Mouse (Mus musculus): ENCODE measurements around the gene Guca1a. TPM values are rescaled to one million over a fixed set of nuclear protein-coding genes. Genes with fewer than 3 reads are reported as not detected.

Guca1a gene
- polyA plus RNA-seq (2015; fragmentation: Nextera tagmentation; extraction: Ambion mirVana): 0.67 TPM in 1 of 2 replicates, not detected in the other

GRCm38 (mm10) chr17:47400451-47400850 is at the start of gene Guca1a:
Gene Guca1a (minus strand): TSS chr17:47400584.
- no peak within 1 kb of the TSS for H3K4me2 ChIP-seq (ENCODE audit: low read length)
- H3K4me3 ChIP-seq (replicated peaks; ENCODE audit: low read length): no peak within 1 kb of the TSS
- no peak within 1 kb of the TSS for H3K27ac ChIP-seq (ENCODE audit: low read length)
- H3K9ac ChIP-seq (replicated peaks; ENCODE audit: low read depth, low read length): no peak within 1 kb of the TSS
- 8% methylated on average over 10 of the region's 10 CpGs for WGBS
- peaks cover 3% of the 10 kb centered on the region for H3K4me1 ChIP-seq (replicated peaks; ENCODE audit: control insufficient read depth, insufficient read depth, low read length)
- H3K36me3 ChIP-seq (ENCODE audit: control insufficient read depth, insufficient read depth): no peaks in the 10 kb centered on the region
- H3K27me3 ChIP-seq (replicated peaks; ENCODE audit: control insufficient read depth, insufficient read depth, low read length): peaks cover 18% of the 10 kb centered on the region
- H3K9me3 ChIP-seq (ENCODE audit: control insufficient read depth, low read length): no peaks in the 10 kb centered on the region
- no peak for ATAC-seq

- H3K9ac ChIP-seq (replicated peaks; ENCODE audit: low read depth, low read length): no peak overlapping the region
Observed at GRCm38 (mm10) chr17:47449432-47449831, 49.0 kb upstream of the Guca1a start.

DNA sequence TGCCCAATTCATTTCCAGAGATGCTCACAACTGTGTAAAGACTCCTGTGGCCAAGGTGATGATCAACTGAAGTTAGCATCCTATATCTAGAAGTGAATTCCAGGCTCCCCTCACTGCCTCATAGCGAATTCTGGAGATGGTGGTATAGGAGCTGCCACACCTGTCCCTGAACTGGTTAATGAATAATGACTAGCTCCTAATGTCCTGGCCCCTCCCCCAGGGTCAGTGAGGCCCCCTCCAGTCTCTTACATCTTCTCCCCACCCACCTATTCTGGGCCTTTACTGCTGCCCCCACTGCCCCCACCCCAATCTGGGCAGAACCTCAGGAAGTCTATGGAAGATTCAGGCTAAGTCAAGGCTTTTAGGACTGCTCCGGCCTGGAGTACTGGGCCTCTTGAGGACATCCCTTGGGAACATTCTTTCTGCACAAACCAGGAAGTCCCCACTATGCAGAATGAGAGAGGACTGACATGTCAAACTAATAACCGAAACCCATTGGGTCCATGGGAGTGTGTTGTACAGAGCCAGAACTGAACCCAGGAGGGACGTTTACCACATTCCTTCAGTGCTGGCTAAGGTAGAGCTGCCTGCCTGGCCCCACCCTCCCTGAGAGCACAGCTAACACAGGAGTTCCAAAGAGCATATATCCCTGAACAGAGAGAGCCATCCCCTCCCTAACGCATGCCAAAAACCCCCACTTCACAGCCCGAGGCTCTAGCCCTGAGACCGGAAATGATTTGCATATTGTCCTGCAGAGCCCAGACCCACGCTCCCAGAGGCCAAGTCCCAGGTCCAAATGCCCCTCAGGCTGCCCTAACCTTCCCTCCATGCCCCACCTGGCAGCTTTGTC is 48.4 kb upstream of the Guca1a start:
- ATAC-seq: no peak
- Histone ChIP-seq H3K9me3 (ENCODE audit: control insufficient read depth, low read length) (no peaks in the 10 kb centered on the region), H3K27ac (ENCODE audit: low read length) (no peak overlapping the region), H3K36me3 (ENCODE audit: control insufficient read depth, insufficient read depth) (no peaks in the 10 kb centered on the region), H3K4me2 (ENCODE audit: low read length) (no peak overlapping the region), H3K4me3 (replicated peaks; ENCODE audit: low read length) (no peak overlapping the region), H3K4me1 (replicated peaks; ENCODE audit: control insufficient read depth, insufficient read depth, low read length) (no peaks in the 10 kb centered on the region), H3K27me3 (replicated peaks; ENCODE audit: control insufficient read depth, insufficient read depth, low read length) (no peaks in the 10 kb centered on the region), H3K9ac (replicated peaks; ENCODE audit: low read depth, low read length) (no peak overlapping the region)
- 46% methylated on average over 8 of the region's 8 CpGs for WGBS

More at GRCm38 (mm10) chr17:47449432-47449831, 49.0 kb upstream of the Guca1a start:
- no peak for ATAC-seq
- no peak overlapping the region for H3K4me3 ChIP-seq (replicated peaks; ENCODE audit: low read length)
- WGBS: 73% methylated on average over 5 of the region's 5 CpGs
- H3K27ac ChIP-seq (ENCODE audit: low read length): no peak overlapping the region
- no peak overlapping the region for H3K4me2 ChIP-seq (ENCODE audit: low read length)
- H3K9me3 ChIP-seq (ENCODE audit: control insufficient read depth, low read length): no peaks in the 10 kb centered on the region
- H3K27me3 ChIP-seq (replicated peaks; ENCODE audit: control insufficient read depth, insufficient read depth, low read length): no peaks in the 10 kb centered on the region
- H3K36me3 ChIP-seq (ENCODE audit: control insufficient read depth, insufficient read depth): no peaks in the 10 kb centered on the region
- H3K4me1 ChIP-seq (replicated peaks; ENCODE audit: control insufficient read depth, insufficient read depth, low read length): no peaks in the 10 kb centered on the region

- H3K27me3 ChIP-seq (replicated peaks; ENCODE audit: control insufficient read depth, insufficient read depth, low read length): no peaks in the 10 kb centered on the region
- H3K4me2 ChIP-seq (ENCODE audit: low read length): no peak overlapping the region
- WGBS: 92% methylated on average over 11 of the region's 11 CpGs
- no peaks in the 10 kb centered on the region for H3K4me1 ChIP-seq (replicated peaks; ENCODE audit: control insufficient read depth, insufficient read depth, low read length)
- no peaks in the 10 kb centered on the region for H3K36me3 ChIP-seq (ENCODE audit: control insufficient read depth, insufficient read depth)
- ATAC-seq: no peak
- H3K4me3 ChIP-seq (replicated peaks; ENCODE audit: low read length): no peak overlapping the region
- H3K27ac ChIP-seq (ENCODE audit: low read length): no peak overlapping the region
- no peak overlapping the region for H3K9ac ChIP-seq (replicated peaks; ENCODE audit: low read depth, low read length)
- no peaks in the 10 kb centered on the region for H3K9me3 ChIP-seq (ENCODE audit: control insufficient read depth, low read length)
Observed at GRCm38 (mm10) chr17:47446561-47446960, 46.2 kb upstream of the Guca1a start.

- H3K27me3 ChIP-seq (replicated peaks; ENCODE audit: control insufficient read depth, insufficient read depth, low read length): no peaks in the 10 kb centered on the region
- no peak overlapping the region for H3K27ac ChIP-seq (ENCODE audit: low read length)
- no peak overlapping the region for H3K4me2 ChIP-seq (ENCODE audit: low read length)
- ATAC-seq: no peak
- H3K4me3 ChIP-seq (replicated peaks; ENCODE audit: low read length): no peak overlapping the region
- H3K4me1 ChIP-seq (replicated peaks; ENCODE audit: control insufficient read depth, insufficient read depth, low read length): no peaks in the 10 kb centered on the region
- no peaks in the 10 kb centered on the region for H3K36me3 ChIP-seq (ENCODE audit: control insufficient read depth, insufficient read depth)
- no peaks in the 10 kb centered on the region for H3K9me3 ChIP-seq (ENCODE audit: control insufficient read depth, low read length)
- H3K9ac ChIP-seq (replicated peaks; ENCODE audit: low read depth, low read length): no peak overlapping the region
- 81% methylated on average over 9 of the region's 9 CpGs for WGBS
Observed at GRCm38 (mm10) chr17:47446025-47446424, 45.6 kb upstream of the Guca1a start.

- H3K4me3 ChIP-seq (replicated peaks; ENCODE audit: low read length): no peak overlapping the region
- no peak for ATAC-seq
- no peak overlapping the region for H3K27ac ChIP-seq (ENCODE audit: low read length)
- no peaks in the 10 kb centered on the region for H3K36me3 ChIP-seq (ENCODE audit: control insufficient read depth, insufficient read depth)
- no peak overlapping the region for H3K4me2 ChIP-seq (ENCODE audit: low read length)
- WGBS: 85% methylated on average over 11 of the region's 11 CpGs
- H3K27me3 ChIP-seq (replicated peaks; ENCODE audit: control insufficient read depth, insufficient read depth, low read length): 0 out of 2 replicates have a peak, but pooled peaks cover 2% of the 10 kb centered on the region
- no peaks in the 10 kb centered on the region for H3K9me3 ChIP-seq (ENCODE audit: control insufficient read depth, low read length)
- H3K9ac ChIP-seq (replicated peaks; ENCODE audit: low read depth, low read length): no peak overlapping the region
- H3K4me1 ChIP-seq (replicated peaks; ENCODE audit: control insufficient read depth, insufficient read depth, low read length): no peaks in the 10 kb centered on the region
Observed at GRCm38 (mm10) chr17:47445518-47445917, 45.1 kb upstream of the Guca1a start.

GRCm38 (mm10) chr17:47444113-47444512 is 43.7 kb upstream of the Guca1a start:
- H3K36me3 ChIP-seq (ENCODE audit: control insufficient read depth, insufficient read depth): no peaks in the 10 kb centered on the region
- 0 out of 2 replicates have a peak, but pooled peaks cover 2% of the 10 kb centered on the region for H3K27me3 ChIP-seq (replicated peaks; ENCODE audit: control insufficient read depth, insufficient read depth, low read length)
- WGBS: 76% methylated on average over 6 of the region's 6 CpGs
- no peaks in the 10 kb centered on the region for H3K9me3 ChIP-seq (ENCODE audit: control insufficient read depth, low read length)
- H3K4me2 ChIP-seq (ENCODE audit: low read length): no peak overlapping the region
- no peak overlapping the region for H3K4me3 ChIP-seq (replicated peaks; ENCODE audit: low read length)
- H3K4me1 ChIP-seq (replicated peaks; ENCODE audit: control insufficient read depth, insufficient read depth, low read length): peaks cover 5% of the 10 kb centered on the region; the same call in 1 of the 2 replicates
- ATAC-seq: no peak
- H3K27ac ChIP-seq (ENCODE audit: low read length): no peak overlapping the region
- no peak overlapping the region for H3K9ac ChIP-seq (replicated peaks; ENCODE audit: low read depth, low read length)

DNA sequence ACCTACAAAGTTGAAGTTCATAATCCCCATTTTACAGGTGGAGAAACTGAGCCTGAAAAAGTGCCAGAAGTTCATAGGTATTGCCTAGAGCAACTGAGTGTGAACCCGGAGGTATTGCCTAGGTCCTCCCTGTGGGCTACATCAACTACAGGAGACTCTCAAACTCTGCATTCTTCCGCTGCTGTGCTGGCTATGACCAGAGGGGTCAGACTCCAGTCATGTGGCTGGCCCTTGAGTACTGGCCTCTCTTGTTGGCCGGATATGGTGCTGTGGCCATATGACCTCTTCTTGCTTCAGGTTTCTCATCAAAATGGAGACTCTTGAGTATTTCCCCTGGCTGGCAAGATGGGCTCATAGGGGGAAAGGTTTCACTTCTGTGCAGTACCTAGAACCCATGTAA is 41.9 kb upstream of the Guca1a start:
- peaks cover 19% of the 10 kb centered on the region for H3K27me3 ChIP-seq (replicated peaks; ENCODE audit: control insufficient read depth, insufficient read depth, low read length)
- no peak overlapping the region for H3K27ac ChIP-seq (ENCODE audit: low read length)
- H3K9me3 ChIP-seq (ENCODE audit: control insufficient read depth, low read length): no peaks in the 10 kb centered on the region
- H3K36me3 ChIP-seq (ENCODE audit: control insufficient read depth, insufficient read depth): no peaks in the 10 kb centered on the region
- 83% methylated on average over 3 of the region's 3 CpGs for WGBS
- no peak for ATAC-seq
- H3K4me3 ChIP-seq (replicated peaks; ENCODE audit: low read length): no peak overlapping the region
- H3K4me2 ChIP-seq (ENCODE audit: low read length): no peak overlapping the region
- no peak overlapping the region for H3K9ac ChIP-seq (replicated peaks; ENCODE audit: low read depth, low read length)
- peaks cover 5% of the 10 kb centered on the region; the same call in 1 of the 2 replicates for H3K4me1 ChIP-seq (replicated peaks; ENCODE audit: control insufficient read depth, insufficient read depth, low read length)

DNA sequence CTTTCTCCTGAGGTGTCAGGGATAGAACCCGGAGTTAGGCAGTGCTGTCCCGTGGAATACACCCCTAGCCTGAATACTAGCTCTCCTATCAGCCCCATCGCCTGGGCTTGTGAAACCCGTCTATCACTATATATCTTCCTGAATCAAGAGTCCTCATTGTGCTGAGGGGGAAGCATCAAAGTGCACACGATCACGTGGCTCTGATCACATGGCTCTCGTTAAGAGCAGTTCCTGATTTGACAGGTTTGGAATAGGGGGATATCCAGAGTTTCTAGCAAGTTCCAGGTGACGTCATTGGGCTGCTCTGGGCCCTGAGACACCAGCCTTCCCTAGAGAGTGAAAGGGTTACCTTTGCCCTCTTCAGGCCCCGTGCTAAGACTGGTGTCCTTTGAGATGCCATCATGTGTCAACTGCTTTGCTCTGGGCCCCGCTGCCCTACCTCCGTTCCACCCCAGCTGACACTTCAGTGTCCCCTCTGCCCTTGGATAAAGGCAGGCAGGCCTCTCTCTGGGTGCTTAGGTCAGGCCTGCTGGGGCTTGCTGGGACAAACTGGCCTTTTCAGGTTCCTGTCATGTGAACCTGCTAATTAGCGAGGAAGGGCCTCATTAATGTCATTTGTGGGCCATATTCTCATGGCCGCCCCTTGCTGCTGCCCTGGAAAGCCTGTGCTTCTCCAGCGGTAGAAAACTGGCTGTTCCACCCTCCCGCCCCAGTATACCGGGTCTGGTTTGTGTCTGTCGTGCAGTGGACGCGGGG is 41.1 kb upstream of the Guca1a start:
- WGBS: 53% methylated on average over 19 of the region's 19 CpGs
- H3K9ac ChIP-seq (replicated peaks; ENCODE audit: low read depth, low read length): no peak overlapping the region
- H3K36me3 ChIP-seq (ENCODE audit: control insufficient read depth, insufficient read depth): no peaks in the 10 kb centered on the region
- H3K27me3 ChIP-seq (replicated peaks; ENCODE audit: control insufficient read depth, insufficient read depth, low read length): peaks cover 27% of the 10 kb centered on the region
- H3K4me1 ChIP-seq (replicated peaks; ENCODE audit: control insufficient read depth, insufficient read depth, low read length): peaks cover 12% of the 10 kb centered on the region
- H3K27ac ChIP-seq (ENCODE audit: low read length): no peak overlapping the region
- no peak for ATAC-seq
- no peaks in the 10 kb centered on the region for H3K9me3 ChIP-seq (ENCODE audit: control insufficient read depth, low read length)
- H3K4me2 ChIP-seq (ENCODE audit: low read length): no peak overlapping the region
- H3K4me3 ChIP-seq (replicated peaks; ENCODE audit: low read length): no peak overlapping the region
